Comparison of ENCODE assay signal across 8 mouse cellular contexts in genomic region chr11:97883542-97883917, GRCm38 (mm10). TPM values are rescaled to one million over a fixed set of nuclear protein-coding genes. Genes with fewer than 3 reads are reported as not detected.
DNase-seq lines count a peak whose midpoint lies in the region; ATAC-seq lines count a peak whose summit lies in the region.

No protein-coding gene starts in this region.

- peak overlapping the region; percentile 72 for H3K4me2 ChIP-seq in intestine, embryonic 15.5 days (replicated peaks)

- peak; percentile 66 to 76 for DNase-seq in adrenal gland, adult 18-20 months (ENCODE audit: low spot score in 2 of 2)
- peak; percentile 85 for DNase-seq in embryo, embryonic 11 days
- DNase-seq in gastrocnemius, postnatal 36 days, result peak; percentile 43 to 51
- DNase-seq in left cerebral cortex, postnatal 25 days (ENCODE audit: low spot score in 2 of 2), result peak; percentile 51 to 52
- DNase-seq in right cerebral cortex, postnatal 25 days, result peak; percentile 48
- peak; percentile 79 for DNase-seq in yolk sac, embryonic 10.5 days (ENCODE audit: low spot score)

- ATAC-seq in intestine, embryonic 15.5 days, result peak; percentile 61
- peak; percentile 76 for ATAC-seq in megakaryocyte-erythroid progenitor cell, adult 5-6 weeks (replicated peaks; ENCODE audit: low FRiP score, low TSS enrichment, poor library complexity, severe bottlenecking)

- no peaks in the 10 kb centered on the region for H3K27me3 ChIP-seq in intestine, embryonic 15.5 days (replicated peaks)

- no peaks in the 10 kb centered on the region for H3K36me3 ChIP-seq in intestine, embryonic 15.5 days

- intact Hi-C loops in gastrocnemius, postnatal 36 days (cut with DNase I), result loop anchor here (2.0 kb wide), 1 partner anchor 85 kb away; the partner anchor contains the start of gene Lasp1
- intact Hi-C loops in left cerebral cortex, postnatal 25 days (cut with DNase I), result loop anchor here (2.0 kb wide), 1 partner anchor 43 kb away; the partner anchor contains the start of gene B230217C12Rik

- H3K4me1 ChIP-seq in intestine, embryonic 15.5 days (replicated peaks), result 0 out of 2 replicates have a peak, but pooled peaks cover 2% of the 10 kb centered on the region

- peak overlapping the region; percentile 90 for H3K27ac ChIP-seq in intestine, embryonic 15.5 days

- WGBS in intestine, embryonic 15.5 days, result 4% methylated on average over 26 of the region's 26 CpGs

- peak overlapping the region; percentile 60 for H3K9ac ChIP-seq in intestine, embryonic 15.5 days

- no peaks in the 10 kb centered on the region for H3K9me3 ChIP-seq in intestine, embryonic 15.5 days

- H3K4me3 ChIP-seq in intestine, embryonic 15.5 days (replicated peaks), result peak overlapping the region; percentile 60

RNA-seq across cellular contexts. Expression of gene Fbxo47, which starts 0.4 kb away (rescaled TPM):
- 1 to 10 TPM in 1 of 2 experiments, under 1 TPM in 1; 0.58 to 1.2 TPM for total RNA-seq in adrenal gland, adult 18-20 months (2021)
- not detected for total RNA-seq in gastrocnemius, postnatal 36 days (2021)
- polyA plus RNA-seq in intestine, embryonic 15.5 days (2015; fragmentation: Nextera tagmentation; extraction: Ambion mirVana), result 0.65 and 0.68 TPM in 2 replicates
- total RNA-seq in left cerebral cortex, postnatal 25 days (2021), result 1 to 10 TPM; 1.8 to 2.1 TPM
- 0.54 and 3.2 TPM in 2 replicates for total RNA-seq in megakaryocyte-erythroid progenitor cell, adult 5-6 weeks (2014; fragmentation: Nextera tagmentation)
- total RNA-seq in megakaryocyte-erythroid progenitor cell, adult 5-6 weeks (2017), result 0.53 and 0.56 TPM in 2 replicates

RNA-seq across cellular contexts. Expression of gene B230217C12Rik, which starts 43.0 kb away (rescaled TPM):
- 1 to 10 TPM; 3.7 to 4.0 TPM for total RNA-seq in adrenal gland, adult 18-20 months (2021)
- total RNA-seq in gastrocnemius, postnatal 36 days (2021), result under 1 TPM; 0.31 to 0.64 TPM
- 5.2 and 5.3 TPM in 2 replicates for polyA plus RNA-seq in intestine, embryonic 15.5 days (2015; fragmentation: Nextera tagmentation; extraction: Ambion mirVana)
- total RNA-seq in left cerebral cortex, postnatal 25 days (2021), result 10 to 100 TPM; 75.4 to 75.9 TPM
- 0.45 and 1.7 TPM in 2 replicates for total RNA-seq in megakaryocyte-erythroid progenitor cell, adult 5-6 weeks (2014; fragmentation: Nextera tagmentation)
- total RNA-seq in megakaryocyte-erythroid progenitor cell, adult 5-6 weeks (2017), result 0.91 TPM in 1 of 2 replicates, not detected in the other

Comparison
In these comparisons a context has a peak if more than half of its experiments do, and no peak if none do; other contexts are left out.
1. Peak in every context shown above with its lines: DNase-seq, ATAC-seq, H3K4me3 ChIP-seq and H3K27ac ChIP-seq.
2. RNA of gene B230217C12Rik, which starts 43.0 kb away (total RNA-seq): 75.4 to 75.9 TPM in left cerebral cortex, postnatal 25 days; 3.7 to 4.0 TPM in adrenal gland, adult 18-20 months, 0.45 to 1.7 TPM in megakaryocyte-erythroid progenitor cell, adult 5-6 weeks and 0.31 to 0.64 TPM in gastrocnemius, postnatal 36 days; every median in the first group is over 10 times any median in the second.